ENCODE assay signal across 8 mouse cellular contexts in the genomic region with DNA sequence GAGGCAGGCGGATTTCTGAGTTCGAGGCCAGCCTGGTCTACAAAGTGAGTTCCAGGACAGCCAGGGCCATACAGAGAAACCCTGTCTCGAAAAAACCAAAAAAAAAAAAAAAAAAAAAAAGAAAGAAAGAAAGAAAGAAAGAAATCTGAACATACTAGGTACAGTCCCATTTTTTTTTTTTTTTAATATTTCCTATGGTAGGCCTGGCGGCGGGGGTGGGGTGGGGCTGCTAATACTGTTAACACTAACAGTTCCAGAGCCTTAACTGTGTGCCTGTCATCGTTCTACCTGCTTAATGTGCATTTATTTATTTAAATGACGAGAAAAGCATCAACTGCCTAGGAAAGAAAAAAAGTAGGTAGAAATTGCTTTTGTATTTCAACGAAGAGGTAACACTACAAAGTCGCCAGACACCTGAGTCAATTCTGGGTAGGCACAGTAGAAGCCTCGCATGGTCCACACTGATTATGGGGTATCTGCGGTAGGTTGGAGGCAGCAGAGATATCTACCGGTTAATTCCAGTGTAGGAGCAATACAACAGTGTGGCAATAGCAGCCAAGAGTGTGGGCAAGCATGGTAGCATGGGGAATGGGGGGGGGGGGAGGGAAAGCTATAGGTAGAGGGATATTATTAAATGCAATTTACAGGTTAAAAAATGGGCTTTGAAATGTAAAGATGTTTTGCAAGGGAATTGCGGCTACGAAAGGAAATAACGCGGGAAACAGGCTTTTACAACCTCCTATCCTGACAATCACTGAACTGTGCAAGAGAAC. TPM values are rescaled to one million over a fixed set of nuclear protein-coding genes. Genes with fewer than 3 reads are reported as not detected.
A peak's percentile ranks its signal among the peaks of the same experiment; 100 is the strongest.
DNase-seq lines count a peak whose midpoint lies in the region; ATAC-seq lines count a peak whose summit lies in the region.

No protein-coding gene starts in this region.

- peak overlapping the region; percentile 68 for H3K9ac ChIP-seq in kidney, embryonic 14.5 days (ENCODE audit: low read depth, low read length)

- H3K79me2 ChIP-seq in macrophage (ENCODE audit: inconsistent target) = peaks cover 5% of the 10 kb centered on the region; the same call in 1 of the 2 replicates

- no peaks in the 10 kb centered on the region for H3K9me3 ChIP-seq in kidney, embryonic 14.5 days (ENCODE audit: control insufficient read depth, low read length)

- WGBS in kidney, embryonic 14.5 days = 46% methylated on average over 15 of the region's 16 CpGs
- WGBS in macrophage (ENCODE audit: missing documents) = 33% methylated on average over 13 of the region's 16 CpGs

- H3K4me1 ChIP-seq in kidney, embryonic 14.5 days (ENCODE audit: control insufficient read depth, insufficient read depth, low read length) = no peaks in the 10 kb centered on the region
- 0 out of 2 replicates have a peak, but pooled peaks cover 2% of the 10 kb centered on the region for H3K4me1 ChIP-seq in brown adipose tissue, adult 24 weeks (ENCODE audit: control insufficient read depth, insufficient read depth, insufficient read length, low read length)

- H3K4me3 ChIP-seq in kidney, embryonic 14.5 days (ENCODE audit: low read length) = peak overlapping the region; percentile 61
- H3K4me3 ChIP-seq in brown adipose tissue, adult 24 weeks (ENCODE audit: insufficient read depth, low read depth, low read length) = peak overlapping the region; percentile 70
- peak overlapping the region; percentile 72 for H3K4me3 ChIP-seq in macrophage (ENCODE audit: inconsistent target)

- no peaks in the 10 kb centered on the region for H3K27me3 ChIP-seq in kidney, embryonic 14.5 days (ENCODE audit: control insufficient read depth, insufficient read depth, low read length)

- DNase-seq in kidney, postnatal 4 days = no peak
- DNase-seq in layer of hippocampus, adult 9-11 months = no peak
- no peak for DNase-seq in layer of hippocampus, adult 8-10 months (ENCODE audit: low spot score in 2 of 2)
- DNase-seq in gastrocnemius, postnatal 4 days (ENCODE audit: low spot score in 2 of 2) = no peak

- H3K4me2 ChIP-seq in kidney, embryonic 14.5 days (replicated peaks; ENCODE audit: low read depth, low read length) = peak overlapping the region; percentile 57

- peaks cover 12% of the 10 kb centered on the region for H3K36me3 ChIP-seq in kidney, embryonic 14.5 days (ENCODE audit: control insufficient read depth, insufficient read depth, low read length)
- no peaks in the 10 kb centered on the region for H3K36me3 ChIP-seq in macrophage (ENCODE audit: inconsistent target)

- no peak; the same call in 1 of the 2 replicates for ATAC-seq in kidney, embryonic 14.5 days (ENCODE audit: low FRiP score, low TSS enrichment)
- ATAC-seq in granulocyte monocyte progenitor cell, adult 5-6 weeks (replicated peaks; ENCODE audit: poor library complexity, severe bottlenecking) = peak; percentile 31; the same call in 1 of the 2 replicates

- H3K27ac ChIP-seq in kidney, embryonic 14.5 days (ENCODE audit: low read depth, low read length) = peak overlapping the region; percentile 92
- H3K27ac ChIP-seq in brown adipose tissue, adult 24 weeks (replicated peaks; ENCODE audit: low read depth, low read length) = no peak overlapping the region
- peak overlapping the region; percentile 92 for H3K27ac ChIP-seq in macrophage

RNA-seq across cellular contexts. Expression of a gene that starts 1.0 kb away (rescaled TPM):
- polyA plus RNA-seq in kidney, embryonic 14.5 days (2014; fragmentation: Nextera tagmentation; extraction: Ambion mirVana) = 24.0 and 35.7 TPM in 2 replicates
- 6.9 and 18.1 TPM in 2 replicates for polyA plus RNA-seq in brown adipose tissue, adult 24 weeks (2012; ENCODE audit: insufficient read depth, insufficient read length, missing spikeins)
- total RNA-seq in granulocyte monocyte progenitor cell, adult 5-6 weeks (2014; fragmentation: Nextera tagmentation) = 9.9 and 75.9 TPM in 2 replicates
- 23.5 and 33.3 TPM in 2 replicates for total RNA-seq in granulocyte monocyte progenitor cell, adult 5-6 weeks (2017)
- total RNA-seq in macrophage (2018; cell fraction: chromatin; rRNA removed) = 10 to 100 TPM in 19 of 26 experiments, 1 to 10 TPM in 7; 5.1 to 36.1 (median 19.0) TPM
- total RNA-seq in macrophage (2018; cell fraction: cytosol; rRNA removed) = 1 to 10 TPM; 1.9 to 8.0 (median 5.1) TPM
- 10 to 100 TPM in 13 of 26 experiments, 1 to 10 TPM in 13; 3.0 to 27.9 (median 10.4) TPM for total RNA-seq in macrophage (2018; cell fraction: nucleus; rRNA removed)
- polyA plus RNA-seq in macrophage (2018) = 3.9 to 5.2 TPM (median 5.2 TPM) in 3 replicates
- 10 to 100 TPM; 27.9 to 35.5 (median 29.1) TPM for total RNA-seq in layer of hippocampus, adult 8-10 months (2022)
- total RNA-seq in gastrocnemius, postnatal 4 days (2021) = 10 to 100 TPM; 27.2 to 27.3 TPM

RNA-seq across cellular contexts. Expression of a gene that starts 14.8 kb away (rescaled TPM):
- 400 and 513 TPM in 2 replicates for polyA plus RNA-seq in kidney, embryonic 14.5 days (2014; fragmentation: Nextera tagmentation; extraction: Ambion mirVana)
- 90.5 and 140 TPM in 2 replicates for polyA plus RNA-seq in brown adipose tissue, adult 24 weeks (2012; ENCODE audit: insufficient read depth, insufficient read length, missing spikeins)
- total RNA-seq in granulocyte monocyte progenitor cell, adult 5-6 weeks (2014; fragmentation: Nextera tagmentation) = 216 and 249 TPM in 2 replicates
- 331 and 365 TPM in 2 replicates for total RNA-seq in granulocyte monocyte progenitor cell, adult 5-6 weeks (2017)
- total RNA-seq in macrophage (2018; cell fraction: chromatin; rRNA removed) = 10 to 100 TPM in 4 of 26 experiments, 1 to 10 TPM in 22; 1.6 to 14.1 (median 5.4) TPM
- 10 to 100 TPM; 17.4 to 38.9 (median 30.6) TPM for total RNA-seq in macrophage (2018; cell fraction: cytosol; rRNA removed)
- total RNA-seq in macrophage (2018; cell fraction: nucleus; rRNA removed) = 10 to 100 TPM in 19 of 26 experiments, 1 to 10 TPM in 7; 6.1 to 37.3 (median 14.6) TPM
- 27.4 to 67.4 TPM (median 49.4 TPM) in 3 replicates for polyA plus RNA-seq in macrophage (2018)
- 100 to 1,000 TPM; 101 to 133 (median 115) TPM for total RNA-seq in layer of hippocampus, adult 8-10 months (2022)
- total RNA-seq in gastrocnemius, postnatal 4 days (2021) = 100 to 1,000 TPM in 1 of 2 experiments, 10 to 100 TPM in 1; 98.2 to 107 TPM

RNA-seq across cellular contexts. Expression of a gene that starts 24.6 kb away (rescaled TPM):
- 13.3 and 17.9 TPM in 2 replicates for polyA plus RNA-seq in kidney, embryonic 14.5 days (2014; fragmentation: Nextera tagmentation; extraction: Ambion mirVana)
- 1.1 and 2.3 TPM in 2 replicates for polyA plus RNA-seq in brown adipose tissue, adult 24 weeks (2012; ENCODE audit: insufficient read depth, insufficient read length, missing spikeins)
- not detected in 2 replicates for total RNA-seq in granulocyte monocyte progenitor cell, adult 5-6 weeks (2014; fragmentation: Nextera tagmentation)
- total RNA-seq in granulocyte monocyte progenitor cell, adult 5-6 weeks (2017) = not detected in 2 replicates
- not detected for total RNA-seq in macrophage (2018; cell fraction: chromatin; rRNA removed)
- total RNA-seq in macrophage (2018; cell fraction: cytosol; rRNA removed) = not detected
- total RNA-seq in macrophage (2018; cell fraction: nucleus; rRNA removed) = not detected
- polyA plus RNA-seq in macrophage (2018) = not detected in 3 replicates
- total RNA-seq in layer of hippocampus, adult 8-10 months (2022) = 10 to 100 TPM; 16.0 to 19.6 (median 17.5) TPM
- 1 to 10 TPM; 2.6 to 3.7 TPM for total RNA-seq in gastrocnemius, postnatal 4 days (2021)

RNA-seq across cellular contexts. Expression of a gene that starts 48.4 kb away (rescaled TPM):
- not detected in 2 replicates for polyA plus RNA-seq in kidney, embryonic 14.5 days (2014; fragmentation: Nextera tagmentation; extraction: Ambion mirVana)
- polyA plus RNA-seq in brown adipose tissue, adult 24 weeks (2012; ENCODE audit: insufficient read depth, insufficient read length, missing spikeins) = not detected in 2 replicates
- not detected in 2 replicates for total RNA-seq in granulocyte monocyte progenitor cell, adult 5-6 weeks (2014; fragmentation: Nextera tagmentation)
- not detected in 2 replicates for total RNA-seq in granulocyte monocyte progenitor cell, adult 5-6 weeks (2017)
- total RNA-seq in macrophage (2018; cell fraction: chromatin; rRNA removed) = not detected
- total RNA-seq in macrophage (2018; cell fraction: cytosol; rRNA removed) = not detected
- not detected for total RNA-seq in macrophage (2018; cell fraction: nucleus; rRNA removed)
- polyA plus RNA-seq in macrophage (2018) = not detected in 3 replicates
- total RNA-seq in layer of hippocampus, adult 8-10 months (2022) = not detected
- total RNA-seq in gastrocnemius, postnatal 4 days (2021) = not detected

RNA-seq across cellular contexts. Expression of a gene that starts 48.4 kb away (rescaled TPM):
- polyA plus RNA-seq in kidney, embryonic 14.5 days (2014; fragmentation: Nextera tagmentation; extraction: Ambion mirVana) = 0.26 and 0.60 TPM in 2 replicates
- not detected in 2 replicates for polyA plus RNA-seq in brown adipose tissue, adult 24 weeks (2012; ENCODE audit: insufficient read depth, insufficient read length, missing spikeins)
- total RNA-seq in granulocyte monocyte progenitor cell, adult 5-6 weeks (2014; fragmentation: Nextera tagmentation) = not detected in 2 replicates
- total RNA-seq in granulocyte monocyte progenitor cell, adult 5-6 weeks (2017) = 0.22 TPM in 1 of 2 replicates, not detected in the other
- total RNA-seq in macrophage (2018; cell fraction: chromatin; rRNA removed) = not detected
- total RNA-seq in macrophage (2018; cell fraction: cytosol; rRNA removed) = not detected
- not detected for total RNA-seq in macrophage (2018; cell fraction: nucleus; rRNA removed)
- polyA plus RNA-seq in macrophage (2018) = not detected in 3 replicates
- 1 to 10 TPM; 1.7 to 3.3 (median 2.5) TPM for total RNA-seq in layer of hippocampus, adult 8-10 months (2022)
- under 1 TPM in 1 of 2 experiments, not detected in 1; 0.34 TPM for total RNA-seq in gastrocnemius, postnatal 4 days (2021)
